Mouse (Mus musculus) myocyte (in vitro differentiated cells): ENCODE data around the gene Gm28308. TPM values are rescaled to one million over a fixed set of nuclear protein-coding genes. Genes with fewer than 3 reads are reported as not detected.

Experiments used
- H3K27me3 ChIP-seq: one replicate; pipeline ENCODE4 v1.6.1; 2011; ENCODE audit not compliant: control insufficient read depth, insufficient read depth, insufficient read length
- H3K36me3 ChIP-seq: one replicate; pipeline ENCODE4 v1.6.1; 2011; ENCODE audit not compliant: control insufficient read depth, insufficient read depth
- H3K4me2 ChIP-seq: one replicate; pipeline ENCODE4 v1.6.1; 2011; ENCODE audit warnings: low read depth, control low read depth
- H3K4me3 ChIP-seq: one replicate; pipeline ENCODE4 v1.5.1; 2011; ENCODE audit warnings: mild to moderate bottlenecking, control low read depth, moderate library complexity
- H3K79me2 ChIP-seq: one replicate; pipeline ENCODE4 v1.6.1; 2011; ENCODE audit not compliant: control insufficient read depth, insufficient read depth
- H3ac ChIP-seq: one replicate; pipeline ENCODE4 v1.6.1; 2011; ENCODE audit not compliant: control insufficient read depth, insufficient read length
- CEBPB ChIP-seq: IDR thresholded peaks from 2 replicates; pipeline ENCODE4 v1.6.1; 2011; ENCODE audit warnings: mild to moderate bottlenecking, moderate library complexity; ENCODE audit not compliant: poor library complexity, insufficient read depth, severe bottlenecking
- E2F4 ChIP-seq: IDR thresholded peaks from one replicate; pipeline ENCODE4 v1.6.1; 2011; ENCODE audit warnings: mild to moderate bottlenecking, control low read depth, moderate library complexity; ENCODE audit not compliant: insufficient read depth
- MAX ChIP-seq: IDR thresholded peaks from one replicate; pipeline ENCODE4 v1.6.1; 2011; ENCODE audit warnings: low read depth, mild to moderate bottlenecking, control low read depth
- MYOD1 ChIP-seq, 3 experiments: IDR thresholded peaks; one replicate each; pipeline ENCODE4 v1.6.1; 2011; ENCODE audit warnings: control low read depth in 2 of 3, low read depth in 2 of 3, mild to moderate bottlenecking in 2 of 3, moderate library complexity in 1 of 3; ENCODE audit not compliant: insufficient read length in 2 of 3, control insufficient read depth in 1 of 3
- MYOG ChIP-seq, 3 experiments: IDR thresholded peaks; one replicate each; pipeline ENCODE4 v1.6.1; 2011; ENCODE audit warnings: control low read depth in 2 of 3, low read depth in 2 of 3, mild to moderate bottlenecking in 2 of 3; ENCODE audit not compliant: insufficient read length in 2 of 3, control insufficient read depth in 1 of 3, insufficient read depth in 1 of 3
- POLR2A ChIP-seq: IDR thresholded peaks from one replicate; pipeline ENCODE4 v1.6.1; 2011; ENCODE audit warnings: low read depth, mild to moderate bottlenecking, control low read depth, moderate library complexity; ENCODE audit not compliant: insufficient read length
- POLR2AphosphoS2 ChIP-seq: IDR thresholded peaks from one replicate; pipeline ENCODE4 v1.6.1; 2011; ENCODE audit warnings: low read depth, control low read depth; ENCODE audit not compliant: insufficient read length
- REST ChIP-seq: IDR thresholded peaks from one replicate; pipeline ENCODE4 v1.6.1; 2011; ENCODE audit warnings: mild to moderate bottlenecking, control low read depth, moderate library complexity; ENCODE audit not compliant: insufficient read depth, insufficient read length
- SRF ChIP-seq: IDR thresholded peaks from one replicate; pipeline ENCODE4 v1.6.1; 2011; ENCODE audit warnings: low read depth; ENCODE audit not compliant: control insufficient read depth, insufficient read length
- TCF12 ChIP-seq: IDR thresholded peaks from one replicate; pipeline ENCODE4 v1.6.1; 2011; ENCODE audit warnings: mild to moderate bottlenecking, control low read depth; ENCODE audit not compliant: poor library complexity, insufficient read depth, severe bottlenecking
- TCF3 ChIP-seq: IDR thresholded peaks from one replicate; pipeline ENCODE4 v1.6.1; 2011; ENCODE audit warnings: low read depth, control low read depth; ENCODE audit not compliant: insufficient read length
- USF1 ChIP-seq: IDR thresholded peaks from one replicate; pipeline ENCODE4 v1.6.1; 2011; ENCODE audit warnings: low read depth, mild to moderate bottlenecking, control low read depth, moderate library complexity
- polyA plus RNA-seq: library from polyadenylated mRNA; unstranded; fragments of >200 nt; fragmentation: generic; extraction: Trizol; gene quantifications from one replicate; pipeline ENCODE4 v1.2.1, GENCODE M21; 2012; ENCODE audit warnings: missing spikeins

Gm28308 gene
- polyA plus RNA-seq, 1 experiment = 0.52 TPM

- H3ac ChIP-seq = no peak overlapping the region
- no peak overlapping the region for H3K4me3 ChIP-seq
- no peaks in the 10 kb centered on the region for H3K79me2 ChIP-seq
- H3K36me3 ChIP-seq = no peaks in the 10 kb centered on the region
- no peak for TF ChIP-seq MAX
- TF ChIP-seq MYOG (IDR thresholded peaks at IDR 0.05; ENCODE audit: control insufficient read depth in 1 of 3, insufficient read depth in 1 of 3, insufficient read length in 2 of 3, low read depth in 2 of 3) = peak in 2 of 3 experiments; percentile 62 to 64
- TF ChIP-seq E2F4 = no peak
- peak in 2 of 3 experiments; percentile 34 to 43 for TF ChIP-seq MYOD1 (IDR thresholded peaks at IDR 0.05; ENCODE audit: control insufficient read depth in 1 of 3, insufficient read length in 2 of 3, low read depth in 2 of 3)
- no peak overlapping the region for H3K4me2 ChIP-seq
- H3K27me3 ChIP-seq = no peaks in the 10 kb centered on the region
Observed at GRCm38 (mm10) chr6:52123673-52124072, 89.5 kb downstream of the Gm28308 start.

- H3K4me2 ChIP-seq = no peak overlapping the region
- H3K36me3 ChIP-seq = no peaks in the 10 kb centered on the region
- H3ac ChIP-seq = no peak overlapping the region
- H3K79me2 ChIP-seq = no peaks in the 10 kb centered on the region
- no peak for TF ChIP-seq CEBPB
- TF ChIP-seq POLR2AphosphoS2 = no peak
- no peak for TF ChIP-seq MYOG (IDR thresholded peaks at IDR 0.05; ENCODE audit: control insufficient read depth in 1 of 3, insufficient read depth in 1 of 3, insufficient read length in 2 of 3, low read depth in 2 of 3)
- no peak for TF ChIP-seq MAX
- no peak for TF ChIP-seq TCF3
- TF ChIP-seq POLR2A = no peak
- no peak for TF ChIP-seq SRF
- no peak for TF ChIP-seq E2F4
- no peak for TF ChIP-seq MYOD1 (IDR thresholded peaks at IDR 0.05; ENCODE audit: control insufficient read depth in 1 of 3, insufficient read length in 2 of 3, low read depth in 2 of 3)
- TF ChIP-seq USF1 = no peak
- no peak for TF ChIP-seq TCF12
- TF ChIP-seq REST = no peak
- H3K4me3 ChIP-seq = no peak overlapping the region
- H3K27me3 ChIP-seq = no peaks in the 10 kb centered on the region
Observed at GRCm38 (mm10) chr6:52121173-52121572, 92.0 kb downstream of the Gm28308 start.

- Histone ChIP-seq H3K4me3 (no peak overlapping the region), H3K4me2 (no peak overlapping the region), H3K36me3 (no peaks in the 10 kb centered on the region), H3K27me3 (no peaks in the 10 kb centered on the region), H3K79me2 (no peaks in the 10 kb centered on the region), H3ac (no peak overlapping the region)
- TF ChIP-seq MYOG (IDR thresholded peaks at IDR 0.05; ENCODE audit: control insufficient read depth in 1 of 3, insufficient read depth in 1 of 3, insufficient read length in 2 of 3, low read depth in 2 of 3) = peak in 2 of 3 experiments; percentile 16 to 39
- TF ChIP-seq E2F4 = no peak
- TF ChIP-seq CEBPB = no peak
- TF ChIP-seq MYOD1 (IDR thresholded peaks at IDR 0.05; ENCODE audit: control insufficient read depth in 1 of 3, insufficient read length in 2 of 3, low read depth in 2 of 3) = peak; percentile 6 to 84 (median 80)
Observed at GRCm38 (mm10) chr6:52118903-52119635, 94.1 kb downstream of the Gm28308 start.

- Histone ChIP-seq H3K36me3 (no peaks in the 10 kb centered on the region), H3ac (no peak overlapping the region), H3K79me2 (no peaks in the 10 kb centered on the region), H3K27me3 (no peaks in the 10 kb centered on the region), H3K4me3 (no peak overlapping the region), H3K4me2 (no peak overlapping the region)
- no peak for TF ChIP-seq CEBPB
- TF ChIP-seq MYOD1 (IDR thresholded peaks at IDR 0.05; ENCODE audit: control insufficient read depth in 1 of 3, insufficient read length in 2 of 3, low read depth in 2 of 3) = no peak
- no peak for TF ChIP-seq REST
- TF ChIP-seq USF1 = no peak
- no peak for TF ChIP-seq MAX
- TF ChIP-seq MYOG (IDR thresholded peaks at IDR 0.05; ENCODE audit: control insufficient read depth in 1 of 3, insufficient read depth in 1 of 3, insufficient read length in 2 of 3, low read depth in 2 of 3) = no peak
- no peak for TF ChIP-seq POLR2AphosphoS2
- no peak for TF ChIP-seq E2F4
- TF ChIP-seq TCF12 = no peak
- TF ChIP-seq POLR2A = no peak
- no peak for TF ChIP-seq TCF3
- TF ChIP-seq SRF = no peak
Observed at GRCm38 (mm10) chr6:52115899-52116298, 97.2 kb downstream of the Gm28308 start.

Other genes starting within 250 kb of the Gm28308 start
- 25.6 TPM for gene Skap2, start 200.8 kb downstream of the Gm28308 start, polyA plus RNA-seq
- gene Hoxa1, start 55.0 kb downstream of the Gm28308 start, polyA plus RNA-seq = 2.0 TPM
- gene Hoxa2, start 48.5 kb downstream of the Gm28308 start, polyA plus RNA-seq = 0.32 TPM
- 0.11 TPM for gene 5730596B20Rik, start 35.8 kb downstream of the Gm28308 start, polyA plus RNA-seq
- 1.4 TPM for gene Hoxa4, start 21.6 kb downstream of the Gm28308 start, polyA plus RNA-seq
- 1.6 TPM for gene Hoxa5, start 8.8 kb downstream of the Gm28308 start, polyA plus RNA-seq
- 0.88 TPM for gene Hoxa6, start 4.6 kb downstream of the Gm28308 start, polyA plus RNA-seq
- 1.0 TPM for gene Hoxa3, start within 50 bp of the Gm28308 start, polyA plus RNA-seq
- gene Hoxa7, start 8.5 kb upstream of the Gm28308 start, polyA plus RNA-seq = 11.9 TPM
- 17.7 TPM for gene Hoxa9, start 17.8 kb upstream of the Gm28308 start, polyA plus RNA-seq
- 15.8 TPM for gene Hoxa10, start 27.5 kb upstream of the Gm28308 start, polyA plus RNA-seq
- gene Hoxa11, start 32.5 kb upstream of the Gm28308 start, polyA plus RNA-seq = 10.9 TPM
- 0.72 TPM for gene Hoxa13, start 47.5 kb upstream of the Gm28308 start, polyA plus RNA-seq
- not detected for gene Evx1, start 100.2 kb upstream of the Gm28308 start, polyA plus RNA-seq